Mouse (Mus musculus): ENCODE data around the gene Fam71e2. TPM values are rescaled to one million over a fixed set of nuclear protein-coding genes. Genes with fewer than 3 reads are reported as not detected.
A peak's percentile ranks its signal among the peaks of the same experiment; 100 is the strongest.

Gene Fam71e2
- polyA plus RNA-seq, 1 experiment: 0.09 TPM

GRCm38 (mm10) chr7:4739041-4739543 is 32.0 kb downstream of the Fam71e2 start:
- no peaks in the 10 kb centered on the region for H3K27me3 ChIP-seq (replicated peaks; ENCODE audit: control insufficient read depth, insufficient read depth, low read length)
- 53% methylated on average over 10 of the region's 10 CpGs for WGBS
- H3K27ac ChIP-seq (ENCODE audit: insufficient read depth, low read depth, low read length): peak overlapping the region; percentile 14; the same call in 1 of the 2 replicates
- peak overlapping the region; percentile 21; the same call in 1 of the 2 replicates for H3K4me3 ChIP-seq (ENCODE audit: insufficient read depth, low read depth, low read length)
- DNase-seq: no peak
- H3K4me1 ChIP-seq (ENCODE audit: control insufficient read depth, insufficient read depth, low read length): peaks cover 8% of the 10 kb centered on the region; the same call in 1 of the 2 replicates
- no peaks in the 10 kb centered on the region; the same call in 1 of the 2 replicates for H3K36me3 ChIP-seq (ENCODE audit: control insufficient read depth, insufficient read depth, low read length)
- TF ChIP-seq POLR2A (IDR thresholded peaks at IDR 0.05; ENCODE audit: low read depth, low read length): no peak
- TF ChIP-seq CTCF (conservative IDR thresholded peaks at IDR 0.05; ENCODE audit: insufficient read depth, insufficient read length, low read depth, low read length): no peak

- H3K27me3 ChIP-seq (replicated peaks; ENCODE audit: control insufficient read depth, insufficient read depth, low read length): no peaks in the 10 kb centered on the region
- peak; percentile 74 for DNase-seq
- H3K36me3 ChIP-seq (ENCODE audit: control insufficient read depth, insufficient read depth, low read length): no peaks in the 10 kb centered on the region
- WGBS: 37% methylated on average over 6 of the region's 6 CpGs
- TF ChIP-seq POLR2A (IDR thresholded peaks at IDR 0.05; ENCODE audit: low read depth, low read length): no peak
- no peak for TF ChIP-seq CTCF (conservative IDR thresholded peaks at IDR 0.05; ENCODE audit: insufficient read depth, insufficient read length, low read depth, low read length)
- H3K4me3 ChIP-seq (ENCODE audit: insufficient read depth, low read depth, low read length): no peak overlapping the region
- H3K27ac ChIP-seq (ENCODE audit: insufficient read depth, low read depth, low read length): no peak overlapping the region
- peaks cover 18% of the 10 kb centered on the region; the same call in 1 of the 2 replicates for H3K4me1 ChIP-seq (ENCODE audit: control insufficient read depth, insufficient read depth, low read length)
These were observed 38.1 kb downstream of the Fam71e2 start for GRCm38 (mm10) chr7:4732968-4733392.

GRCm38 (mm10) chr7:4731090-4731489 is 40.0 kb downstream of the Fam71e2 start:
- no peak for DNase-seq
- Histone ChIP-seq H3K27ac (ENCODE audit: insufficient read depth, low read depth, low read length) (no peak overlapping the region), H3K27me3 (replicated peaks; ENCODE audit: control insufficient read depth, insufficient read depth, low read length) (no peaks in the 10 kb centered on the region), H3K4me1 (ENCODE audit: control insufficient read depth, insufficient read depth, low read length) (peaks cover 13% of the 10 kb centered on the region; the same call in 1 of the 2 replicates), H3K4me3 (ENCODE audit: insufficient read depth, low read depth, low read length) (no peak overlapping the region), H3K36me3 (ENCODE audit: control insufficient read depth, insufficient read depth, low read length) (no peaks in the 10 kb centered on the region)
- no peak for TF ChIP-seq CTCF (conservative IDR thresholded peaks at IDR 0.05; ENCODE audit: insufficient read depth, insufficient read length, low read depth, low read length)
- no peak for TF ChIP-seq POLR2A (IDR thresholded peaks at IDR 0.05; ENCODE audit: low read depth, low read length)
- WGBS: 82% methylated on average over 5 of the region's 5 CpGs

- Histone ChIP-seq H3K36me3 (ENCODE audit: control insufficient read depth, insufficient read depth, low read length) (no peaks in the 10 kb centered on the region), H3K27ac (ENCODE audit: insufficient read depth, low read depth, low read length) (no peak within 1 kb of the TSS), H3K27me3 (replicated peaks; ENCODE audit: control insufficient read depth, insufficient read depth, low read length) (no peaks in the 10 kb centered on the region), H3K4me1 (ENCODE audit: control insufficient read depth, insufficient read depth, low read length) (no peaks in the 10 kb centered on the region), H3K4me3 (ENCODE audit: insufficient read depth, low read depth, low read length) (no peak within 1 kb of the TSS)
- WGBS: 68% methylated on average over 7 of the region's 7 CpGs
- TF ChIP-seq CTCF (conservative IDR thresholded peaks at IDR 0.05; ENCODE audit: insufficient read depth, insufficient read length, low read depth, low read length): no peak
- no peak for TF ChIP-seq POLR2A (IDR thresholded peaks at IDR 0.05; ENCODE audit: low read depth, low read length)
- no peak for DNase-seq
These were observed 45.9 kb downstream of the Fam71e2 start, which contains the start of gene Tmem150b for GRCm38 (mm10) chr7:4725169-4725568. Gene Tmem150b, minus strand, starts transcription at chr7:4725249.

- TF ChIP-seq CTCF (conservative IDR thresholded peaks at IDR 0.05; ENCODE audit: insufficient read depth, insufficient read length, low read depth, low read length): no peak
- TF ChIP-seq POLR2A (IDR thresholded peaks at IDR 0.05; ENCODE audit: low read depth, low read length): no peak
- WGBS: 18% methylated on average over 3 of the region's 3 CpGs
- no peak overlapping the region for H3K27ac ChIP-seq (ENCODE audit: insufficient read depth, low read depth, low read length)
- no peaks in the 10 kb centered on the region for H3K36me3 ChIP-seq (ENCODE audit: control insufficient read depth, insufficient read depth, low read length)
- H3K4me1 ChIP-seq (ENCODE audit: control insufficient read depth, insufficient read depth, low read length): no peaks in the 10 kb centered on the region
- H3K4me3 ChIP-seq (ENCODE audit: insufficient read depth, low read depth, low read length): no peak overlapping the region
- DNase-seq: peak; percentile 10
- no peaks in the 10 kb centered on the region for H3K27me3 ChIP-seq (replicated peaks; ENCODE audit: control insufficient read depth, insufficient read depth, low read length)
These were observed 46.7 kb downstream of the Fam71e2 start for GRCm38 (mm10) chr7:4724359-4724758.

- TF ChIP-seq POLR2A (IDR thresholded peaks at IDR 0.05; ENCODE audit: low read depth, low read length) (no peak), CTCF (conservative IDR thresholded peaks at IDR 0.05; ENCODE audit: insufficient read depth, insufficient read length, low read depth, low read length) (no peak)
- H3K4me3 ChIP-seq (ENCODE audit: insufficient read depth, low read depth, low read length): peak overlapping the region; percentile 47
- DNase-seq: peak; percentile 24
- no peaks in the 10 kb centered on the region for H3K4me1 ChIP-seq (ENCODE audit: control insufficient read depth, insufficient read depth, low read length)
- no peaks in the 10 kb centered on the region for H3K27me3 ChIP-seq (replicated peaks; ENCODE audit: control insufficient read depth, insufficient read depth, low read length)
- H3K27ac ChIP-seq (ENCODE audit: insufficient read depth, low read depth, low read length): no peak overlapping the region
- H3K36me3 ChIP-seq (ENCODE audit: control insufficient read depth, insufficient read depth, low read length): no peaks in the 10 kb centered on the region
- WGBS: 37% methylated on average over 12 of the region's 12 CpGs
These were observed 47.6 kb downstream of the Fam71e2 start for GRCm38 (mm10) chr7:4723508-4723907.

GRCm38 (mm10) chr7:4719276-4719675 is 51.8 kb downstream of the Fam71e2 start:
- no peak overlapping the region for H3K27ac ChIP-seq (ENCODE audit: insufficient read depth, low read depth, low read length)
- DNase-seq: no peak
- no peaks in the 10 kb centered on the region for H3K4me1 ChIP-seq (ENCODE audit: control insufficient read depth, insufficient read depth, low read length)
- H3K4me3 ChIP-seq (ENCODE audit: insufficient read depth, low read depth, low read length): no peak overlapping the region
- TF ChIP-seq POLR2A (IDR thresholded peaks at IDR 0.05; ENCODE audit: low read depth, low read length) (no peak), CTCF (conservative IDR thresholded peaks at IDR 0.05; ENCODE audit: insufficient read depth, insufficient read length, low read depth, low read length) (no peak)
- no peaks in the 10 kb centered on the region for H3K27me3 ChIP-seq (replicated peaks; ENCODE audit: control insufficient read depth, insufficient read depth, low read length)
- no peaks in the 10 kb centered on the region for H3K36me3 ChIP-seq (ENCODE audit: control insufficient read depth, insufficient read depth, low read length)
- 91% methylated on average over 3 of the region's 3 CpGs for WGBS

Data from kidney, adult 2 months (tissue).